Mouse (Mus musculus) thymus, postnatal 4 days (tissue): ENCODE data around the gene Pla2g7.
"Not testable (repeated sequence)": the region's sequence is repeated elsewhere in the genome, so short reads cannot be mapped to it uniquely, and the experiment has no call there.

Experiments
- DNase-seq: peaks from one replicate; pipeline ENCODE4 v3.0.0; 2021

Gene Pla2g7

DNA sequence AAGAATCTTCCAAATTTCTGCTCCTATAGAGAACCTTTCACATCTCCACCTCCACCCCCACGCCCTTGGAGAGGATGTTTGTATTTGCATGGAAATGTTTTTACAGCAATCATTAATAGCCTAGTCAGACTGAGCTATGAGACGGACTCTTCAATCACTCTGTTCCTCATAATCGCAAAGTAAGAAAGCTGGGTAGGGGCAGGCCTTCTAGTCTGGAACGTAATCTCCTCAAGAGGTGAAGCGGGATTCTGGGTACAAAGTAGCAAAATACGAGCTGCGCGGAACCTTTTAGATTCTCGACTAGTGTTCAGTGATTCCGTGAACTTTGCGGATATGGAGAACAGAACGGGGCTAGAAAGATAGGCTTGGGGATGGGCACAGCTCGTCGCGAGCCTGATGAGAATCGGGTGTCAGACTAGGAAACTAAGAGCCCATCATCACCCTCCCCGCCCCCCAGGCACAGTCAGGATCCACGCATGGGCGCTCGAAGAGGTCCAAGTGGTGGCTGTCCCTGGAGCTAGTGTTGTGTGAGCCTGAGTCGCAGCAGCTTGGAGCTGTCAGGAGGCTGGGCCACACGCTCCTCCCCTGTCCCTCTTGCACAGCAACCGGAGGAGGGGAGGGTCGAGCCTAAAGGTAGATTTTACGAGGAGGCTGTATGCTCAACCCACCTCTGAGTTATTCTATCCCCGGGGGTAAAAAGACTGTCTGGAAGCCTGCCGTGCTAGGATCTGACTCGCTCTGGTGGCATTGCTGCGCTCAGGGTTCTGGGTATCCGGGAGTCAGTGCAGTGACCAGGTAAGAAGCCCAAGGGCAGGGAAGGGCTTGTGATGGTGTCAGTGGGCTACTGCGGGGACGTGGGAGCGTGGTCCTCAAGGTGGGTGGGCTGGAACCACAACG is at the start of gene Pla2g7:
Gene Pla2g7, plus strand, starts transcription at position 107 of the 897 bp plus-strand sequence.
- DNase-seq: peak; percentile 9

DNA sequence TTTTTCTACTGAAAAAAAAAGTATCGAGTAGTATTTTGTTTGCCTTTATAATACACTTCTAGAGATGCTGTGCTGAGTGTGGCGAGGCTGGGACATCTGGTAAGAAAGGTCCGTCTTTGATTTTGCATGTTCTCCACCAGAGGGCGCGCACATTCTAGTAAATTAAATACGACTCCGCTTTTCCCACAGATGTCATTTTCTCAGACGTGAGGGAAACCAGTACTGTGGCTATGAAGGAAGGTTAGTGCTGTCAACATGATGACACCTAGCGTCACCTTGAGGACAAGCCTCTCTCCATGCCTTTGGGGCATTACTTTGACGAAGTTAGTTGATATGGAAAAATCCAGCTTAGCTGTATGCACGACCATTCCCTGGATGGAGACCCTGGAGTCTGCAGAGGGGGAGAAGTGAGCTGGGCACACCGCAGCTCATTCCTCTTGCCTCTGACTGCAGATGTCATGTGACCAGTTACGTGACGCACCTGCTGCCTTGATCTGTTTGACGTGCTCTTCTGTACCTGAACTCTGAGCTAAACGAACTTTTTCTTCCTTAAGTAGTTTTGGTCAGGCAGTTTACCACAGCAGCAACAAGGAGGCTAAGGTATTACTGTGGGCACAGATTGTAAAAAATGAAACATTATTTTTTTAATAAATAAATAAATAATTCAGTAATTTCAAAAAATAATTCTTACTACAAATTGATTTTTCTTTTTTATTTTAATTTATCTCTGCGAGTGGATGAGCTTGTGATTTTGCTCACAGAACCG is 49.1 kb upstream of the Pla2g7 start:
- peak; percentile 73 for DNase-seq

DNA sequence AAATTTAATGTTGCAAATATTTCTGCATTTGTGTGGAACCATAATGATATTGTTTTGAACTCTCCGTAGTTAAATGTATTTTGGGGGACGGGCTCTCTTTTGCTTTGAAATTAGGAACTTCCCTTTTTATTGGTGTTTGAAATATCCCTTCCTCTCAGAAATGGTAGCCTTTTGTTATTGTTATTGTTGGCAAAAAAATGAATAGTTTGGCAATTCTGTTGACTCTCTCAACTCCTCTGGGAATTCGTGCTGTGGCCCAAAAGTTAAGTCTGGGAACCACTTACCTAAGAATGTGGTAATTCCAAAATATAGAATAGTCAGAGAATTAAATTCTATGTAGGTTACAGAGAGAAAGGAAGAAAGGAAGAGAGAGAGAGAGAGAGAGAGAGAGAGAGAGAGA is 47.7 kb upstream of the Pla2g7 start:
- no peak for DNase-seq

DNA sequence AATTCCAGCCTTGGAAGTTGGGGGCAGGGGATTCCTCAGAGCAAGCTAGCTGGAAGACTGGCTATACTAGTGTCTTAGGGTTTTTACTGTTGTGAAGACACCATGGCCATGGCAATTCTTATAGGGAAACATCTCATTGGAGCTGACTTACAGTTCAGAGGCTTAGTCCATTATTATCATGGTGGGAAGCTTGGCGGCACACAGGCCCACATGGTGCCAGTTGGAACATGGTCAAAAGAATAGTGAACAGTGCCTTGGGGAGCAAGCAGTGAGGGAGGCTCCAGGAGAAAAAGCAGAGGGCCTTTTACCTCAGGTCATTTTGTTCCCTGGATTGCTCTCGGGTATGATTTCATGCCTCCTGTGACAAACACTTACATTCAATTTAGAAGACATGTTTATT is 37.4 kb upstream of the Pla2g7 start:
- DNase-seq: no peak

DNA sequence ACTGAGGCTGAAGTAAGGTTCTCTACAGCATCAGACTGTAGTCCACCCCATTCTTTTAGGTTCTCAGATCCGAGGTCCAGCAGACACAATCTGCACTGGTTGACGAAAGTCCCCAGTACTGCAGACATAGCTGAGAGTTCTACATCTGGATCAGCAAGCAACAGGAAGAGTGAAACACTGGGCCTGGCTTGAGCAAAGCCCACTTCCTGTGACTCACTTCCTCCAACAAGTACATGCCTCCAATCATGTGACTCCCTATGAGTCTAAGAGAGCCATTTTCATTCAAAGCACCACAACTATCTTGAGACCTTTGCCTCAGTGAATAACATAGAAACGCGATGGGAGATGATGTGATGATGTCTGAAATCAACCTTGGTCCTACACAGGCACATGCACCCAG is 36.7 kb upstream of the Pla2g7 start:
- no peak for DNase-seq

DNA sequence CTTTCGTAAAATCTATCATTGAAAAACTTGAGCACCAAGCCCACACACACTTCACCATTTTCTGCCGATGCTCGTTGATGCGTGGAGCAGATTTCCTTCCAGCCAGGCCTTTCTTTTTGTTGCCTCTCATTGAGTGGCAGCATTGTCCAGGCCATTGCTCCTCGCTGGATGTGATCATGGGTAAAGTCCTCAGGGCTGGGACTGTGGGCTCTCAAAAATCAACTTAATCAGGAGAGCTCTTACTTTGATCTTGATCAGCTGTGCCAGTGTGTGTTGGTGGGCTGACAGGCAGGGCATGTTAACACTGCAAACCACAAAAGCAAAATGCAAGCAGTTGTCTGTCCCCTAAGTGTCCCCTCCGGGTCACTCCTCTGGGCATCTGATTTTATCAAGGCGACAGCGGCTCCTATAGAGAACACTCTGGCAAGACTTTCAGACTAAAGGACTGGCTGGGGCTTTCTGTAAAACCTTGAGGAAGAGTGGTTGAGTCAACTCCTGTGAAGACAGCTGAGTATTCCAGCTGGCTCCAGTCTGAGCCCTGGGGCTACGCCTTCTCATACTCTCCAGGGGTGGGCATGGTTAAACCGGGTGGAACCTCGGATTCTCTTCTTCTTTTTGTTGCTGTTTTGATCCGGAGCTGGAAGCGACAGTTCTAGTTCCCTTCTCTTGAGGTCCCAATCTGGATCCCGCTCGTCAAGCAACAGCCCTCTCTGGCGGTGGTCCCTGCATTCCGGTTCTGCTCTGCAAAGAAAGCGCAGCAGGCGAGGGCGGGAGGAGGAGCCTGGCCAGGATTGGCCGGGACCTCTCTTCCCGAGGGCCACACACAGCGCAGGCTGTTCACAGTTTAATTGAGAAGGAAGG is 33.3 kb upstream of the Pla2g7 start:
- peak; percentile 9 for DNase-seq

DNA sequence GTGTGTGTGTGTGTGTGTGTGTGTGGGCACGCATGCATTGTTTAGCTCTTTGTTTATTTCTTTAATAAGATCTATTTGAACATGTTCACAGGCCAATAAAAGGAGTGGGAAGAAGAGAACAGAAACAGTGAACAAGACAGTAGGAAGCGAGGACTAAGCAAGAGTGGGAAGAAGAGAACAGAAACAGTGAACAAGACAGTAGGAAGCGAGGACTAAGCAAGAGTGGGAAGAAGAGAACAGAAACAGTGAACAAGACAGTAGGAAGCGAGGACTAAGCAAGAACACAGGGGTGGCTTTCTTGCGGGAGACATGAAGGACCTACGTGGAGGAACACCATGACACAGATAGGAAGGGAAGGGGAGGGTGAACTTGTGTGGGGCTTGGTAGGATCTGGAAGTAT is 31.1 kb upstream of the Pla2g7 start:
- not testable (repeated sequence) for DNase-seq

DNA sequence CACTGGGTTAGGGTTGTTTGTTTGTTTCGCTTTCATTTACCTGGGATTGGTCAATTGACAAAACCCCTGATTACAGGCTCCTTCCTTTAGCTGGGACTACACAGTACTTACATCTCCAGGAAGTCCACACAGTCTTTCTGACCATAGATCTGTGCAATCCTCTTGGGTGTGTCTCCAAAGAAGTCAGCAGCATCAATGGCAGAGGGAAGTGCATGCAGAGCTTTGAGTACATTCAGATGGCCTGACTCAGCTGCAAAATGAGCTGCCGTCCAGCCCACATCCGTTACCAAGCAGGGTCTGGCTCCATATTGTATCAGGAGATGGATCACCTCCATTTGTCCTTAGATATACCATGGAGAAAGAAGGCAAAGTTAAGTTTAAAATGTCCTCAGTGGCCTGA is 29.1 kb upstream of the Pla2g7 start:
- no peak for DNase-seq

DNA sequence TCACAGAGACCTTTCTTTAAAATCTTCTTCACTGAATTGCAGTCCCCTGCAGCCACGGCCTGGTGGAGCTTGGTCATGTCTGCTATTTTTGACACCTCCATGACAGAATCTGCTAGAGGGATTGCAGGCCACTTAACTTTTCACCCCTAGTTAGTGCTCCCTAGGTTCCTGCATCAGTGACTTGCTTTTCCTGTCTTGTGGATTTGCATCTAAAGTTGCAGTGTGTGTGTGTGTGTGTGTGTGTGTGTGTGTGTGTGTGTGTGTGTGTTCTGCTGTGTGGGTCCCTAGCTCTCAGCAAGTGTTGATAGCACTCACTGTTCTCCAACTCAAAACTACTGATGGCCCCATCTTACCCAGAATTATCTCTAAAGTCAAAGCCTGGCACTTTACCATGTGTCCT is 24.4 kb upstream of the Pla2g7 start, which contains the start of gene Ankrd66:
Gene Ankrd66, minus strand, starts transcription at position 101 of the 400 bp plus-strand sequence.
- no peak for DNase-seq

DNA sequence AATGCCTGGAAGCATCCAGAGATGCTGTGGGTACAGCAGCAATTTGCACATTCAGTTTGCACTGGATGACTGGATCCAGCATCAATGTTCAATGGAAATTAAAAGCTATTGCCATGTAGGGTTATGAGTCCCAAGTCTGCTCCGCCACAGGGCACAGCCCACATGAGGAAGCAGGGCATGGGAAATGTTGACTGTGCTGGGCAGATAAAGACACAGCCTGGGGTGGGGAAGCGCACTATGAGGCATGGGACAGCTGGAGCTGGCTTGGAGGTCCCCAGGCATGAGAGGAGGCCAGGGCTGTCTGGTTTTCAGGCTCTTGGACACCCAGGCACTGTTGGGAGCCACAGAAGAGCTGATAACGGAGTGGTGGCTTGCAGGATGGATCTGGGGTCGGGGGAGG is 23.9 kb upstream of the Pla2g7 start:
- no peak for DNase-seq

DNA sequence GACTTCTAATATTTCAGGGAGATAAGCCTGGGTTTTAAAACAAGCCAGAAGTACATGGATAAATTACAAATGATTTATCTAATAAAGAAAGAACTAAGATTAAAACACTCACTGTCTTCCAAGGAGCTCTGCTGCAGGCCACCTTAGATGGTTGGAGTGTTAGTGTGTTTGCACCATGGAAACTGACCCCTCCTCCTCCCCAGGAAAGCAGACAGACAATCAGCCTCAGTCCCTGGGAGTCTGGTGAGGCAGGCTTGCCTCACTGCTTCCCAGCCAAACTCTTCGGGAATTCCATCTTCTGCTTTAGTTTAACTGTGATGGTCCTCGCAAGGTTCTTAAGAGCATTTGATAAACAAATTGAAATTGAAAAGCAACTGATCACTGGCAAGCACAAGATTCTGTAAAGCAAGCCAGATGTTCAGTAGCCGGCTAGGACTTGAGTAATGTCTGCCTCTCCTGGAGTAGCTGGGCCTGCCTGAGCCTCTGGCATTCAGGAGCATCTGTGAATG is 16.7 kb upstream of the Pla2g7 start:
- DNase-seq: no peak

DNA sequence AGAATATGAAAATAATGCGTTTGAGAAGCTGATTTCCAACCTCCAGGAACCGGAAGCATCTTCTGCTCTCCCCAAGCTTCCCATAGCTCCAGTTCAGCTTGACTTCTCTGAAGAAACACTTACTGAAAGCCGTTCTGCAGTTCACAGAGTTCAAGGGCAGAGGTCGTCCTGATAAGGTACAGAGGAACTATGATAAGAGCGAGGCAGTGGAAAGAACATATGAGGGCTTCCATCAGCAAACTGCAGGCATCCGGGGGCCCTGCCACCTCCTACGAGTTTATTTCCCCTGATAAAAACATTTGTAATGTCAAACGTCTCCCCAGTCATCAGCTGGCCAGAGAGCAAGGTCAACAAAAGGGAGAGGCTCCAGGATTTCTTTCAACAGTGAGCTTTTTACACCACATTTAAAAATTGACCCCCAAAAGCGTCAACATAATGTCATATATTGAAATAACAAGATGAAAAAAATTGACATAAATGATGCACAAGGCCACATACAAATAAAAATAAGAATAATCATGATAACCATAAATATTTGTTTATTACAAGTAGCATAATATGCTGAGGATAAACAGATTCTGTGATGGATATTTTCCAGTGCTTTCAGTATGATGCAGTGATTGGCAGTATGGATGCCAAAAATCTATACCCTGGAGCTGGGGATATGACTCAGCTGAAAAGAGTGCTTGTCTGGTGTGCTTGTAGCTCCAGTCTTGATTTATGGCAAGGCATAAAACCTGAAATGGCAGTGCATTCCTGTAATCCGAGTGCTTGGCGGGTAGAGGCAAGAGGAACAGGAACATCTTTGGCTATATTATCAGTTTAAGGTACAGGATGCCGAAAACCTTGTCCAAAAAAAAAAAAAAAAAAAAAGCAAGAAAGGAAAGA is 13.1 kb upstream of the Pla2g7 start:
- no peak for DNase-seq

DNA sequence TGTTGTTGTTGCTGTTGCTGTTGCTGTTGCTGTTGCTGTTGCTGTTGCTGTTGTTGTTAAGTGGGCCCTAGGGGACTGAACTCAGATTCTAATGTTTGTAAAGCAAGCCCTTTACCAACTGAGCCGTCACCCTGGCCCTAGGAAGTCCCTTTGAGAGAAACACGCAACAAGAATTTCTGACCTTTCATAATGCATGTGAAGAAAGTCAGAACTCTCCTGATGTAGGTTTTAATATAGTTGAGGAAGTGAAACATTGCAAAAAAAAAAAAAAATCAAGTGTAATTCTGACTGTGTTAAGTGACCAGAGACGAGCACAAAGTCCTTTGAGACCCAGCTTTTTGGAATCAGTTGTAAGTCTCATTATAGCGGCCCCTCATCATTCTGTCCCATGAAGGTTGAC is 10.8 kb upstream of the Pla2g7 start:
- DNase-seq: no peak

DNA sequence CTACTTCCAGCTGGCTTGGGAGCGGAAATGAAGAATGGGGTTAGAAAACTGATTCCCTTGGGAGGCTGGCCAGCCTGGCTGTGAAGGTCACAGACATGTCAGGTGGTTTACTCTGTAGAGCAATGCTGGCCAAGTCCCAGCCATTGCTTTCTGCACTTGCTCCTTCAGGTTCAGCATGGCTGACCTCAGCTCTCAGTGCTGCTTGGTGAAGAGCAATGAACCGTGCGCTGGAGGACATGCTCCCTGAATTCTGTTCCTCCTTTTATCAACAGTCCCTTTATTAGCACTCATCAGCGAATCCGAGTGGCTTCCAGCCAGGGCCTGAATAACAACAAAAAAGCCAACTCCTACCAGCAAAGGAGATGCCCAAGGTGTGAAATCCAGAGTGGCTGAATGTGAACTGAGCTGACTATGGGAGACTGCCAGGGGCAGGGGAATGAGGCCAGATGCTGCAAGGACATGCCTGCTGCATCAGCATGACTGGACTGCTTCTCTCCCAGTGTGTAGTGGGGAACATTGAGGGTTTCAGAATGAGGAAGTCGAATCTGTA is 10.3 kb upstream of the Pla2g7 start:
- DNase-seq: no peak

DNA sequence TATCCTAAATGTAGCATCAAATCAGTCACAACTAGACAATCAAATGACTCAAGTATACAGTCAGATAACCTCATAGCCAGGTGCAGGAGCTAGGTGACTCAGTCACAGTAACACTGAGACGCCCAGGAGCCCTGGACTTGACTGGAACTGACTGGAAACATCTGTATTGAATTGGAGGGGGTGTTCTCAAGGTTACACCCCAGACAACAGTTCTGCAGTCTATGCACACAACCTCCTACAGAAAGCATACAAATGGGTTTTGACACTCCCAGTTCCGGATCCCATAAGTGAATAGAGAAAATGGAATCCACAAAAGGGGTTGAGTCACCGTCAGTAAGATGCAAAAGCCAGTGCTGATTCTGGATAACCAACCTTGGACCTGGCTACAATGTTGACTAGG is 9.2 kb upstream of the Pla2g7 start:
- no peak for DNase-seq

DNA sequence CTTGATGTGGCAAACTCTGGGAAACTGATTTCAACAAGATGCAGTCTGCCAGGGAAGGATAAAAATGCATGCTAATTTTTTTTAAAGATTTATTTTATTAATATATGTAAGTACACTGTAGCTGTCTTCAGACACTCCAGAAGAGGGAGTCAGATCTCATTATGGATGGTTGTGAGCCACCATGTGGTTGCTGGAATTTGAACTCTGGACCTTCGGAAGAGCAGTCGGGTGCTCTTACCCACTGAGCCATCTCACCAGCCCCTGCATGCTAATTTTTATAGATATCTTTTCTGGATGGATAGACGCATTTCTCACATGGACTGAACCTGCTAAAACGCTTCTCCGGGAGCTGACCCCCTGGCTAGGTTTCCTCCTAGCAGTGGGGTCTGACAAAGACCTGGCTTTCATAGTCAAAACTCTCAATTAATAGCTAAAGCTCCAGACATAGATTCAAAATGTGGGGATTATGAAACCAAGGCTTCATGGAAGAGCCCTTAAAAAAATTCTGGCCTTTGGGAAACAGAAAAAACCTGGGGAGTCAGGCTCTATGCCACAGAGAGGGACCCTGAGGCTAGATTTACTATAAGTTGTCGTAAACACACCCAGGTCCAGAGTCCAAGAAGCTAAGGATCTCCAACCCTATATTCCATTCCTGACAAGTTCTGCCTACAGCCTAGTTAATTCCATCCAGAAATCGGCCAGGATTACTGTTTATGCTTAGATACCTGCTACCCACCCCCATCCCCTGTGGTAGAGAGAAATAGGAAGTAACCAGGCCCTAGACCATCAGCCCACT is 4.5 kb upstream of the Pla2g7 start:
- DNase-seq: no peak

DNA sequence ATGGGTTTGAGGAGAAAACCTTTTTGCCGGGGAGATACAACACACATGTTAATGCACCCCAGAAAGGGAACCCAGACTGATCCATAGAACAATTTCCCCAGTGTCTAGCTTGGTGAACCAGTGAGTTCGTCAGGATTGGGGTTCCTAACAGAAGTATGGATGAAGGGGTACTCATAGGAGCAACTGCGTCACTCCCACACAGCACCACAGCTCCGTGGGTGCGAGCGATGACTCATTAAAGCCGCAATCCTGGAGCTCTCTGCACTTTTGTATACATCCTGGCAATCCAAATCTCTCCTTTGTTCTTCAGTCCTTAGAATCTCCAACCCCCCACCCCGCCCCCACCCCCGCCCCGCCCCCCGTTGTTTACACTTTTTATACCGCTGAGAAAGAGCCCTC is 306 bp upstream of the Pla2g7 start:
- DNase-seq: no peak

DNA sequence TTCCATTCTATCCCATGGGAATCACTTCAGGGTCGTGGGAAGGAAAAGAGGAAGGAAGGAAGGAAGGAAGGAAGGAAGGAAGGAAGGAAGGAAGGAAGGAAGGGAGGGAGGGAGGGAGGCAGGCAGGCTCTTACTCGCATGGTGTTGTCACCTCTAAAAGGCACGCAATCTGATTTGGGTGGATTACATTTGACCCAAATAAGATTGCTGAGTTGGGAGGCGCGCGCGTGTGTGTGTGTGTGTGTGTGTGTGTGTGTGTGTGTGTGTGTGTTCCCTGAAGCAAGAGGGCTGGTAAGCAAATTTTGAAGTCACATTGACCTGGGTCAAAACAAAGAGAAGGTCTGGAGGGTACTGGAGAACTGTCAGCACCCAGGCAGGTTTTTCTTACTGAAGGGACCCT is 1.4 kb downstream of the Pla2g7 start:
- no peak for DNase-seq

DNA sequence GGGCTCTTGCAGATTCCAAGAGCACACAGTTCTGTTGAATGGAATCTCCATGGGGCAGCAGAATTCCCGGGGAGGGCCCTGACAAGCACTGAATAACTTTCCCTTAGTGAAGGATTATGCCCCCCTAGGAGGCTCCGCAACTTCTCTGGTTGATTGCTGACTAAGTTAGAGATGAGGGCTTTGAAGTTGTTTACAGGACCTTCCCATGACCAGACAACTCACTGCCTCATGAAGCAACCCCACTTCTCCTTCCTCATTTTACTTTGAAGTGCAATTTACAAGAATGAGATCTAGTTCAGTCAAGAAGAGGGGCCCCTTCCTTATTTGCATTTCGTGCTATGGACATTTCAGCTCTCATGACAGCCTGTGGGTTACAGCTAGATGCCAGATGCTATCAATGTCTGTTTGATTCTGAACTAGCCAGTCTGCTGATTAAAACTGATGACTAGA is 5.8 kb downstream of the Pla2g7 start:
- DNase-seq: no peak

DNA sequence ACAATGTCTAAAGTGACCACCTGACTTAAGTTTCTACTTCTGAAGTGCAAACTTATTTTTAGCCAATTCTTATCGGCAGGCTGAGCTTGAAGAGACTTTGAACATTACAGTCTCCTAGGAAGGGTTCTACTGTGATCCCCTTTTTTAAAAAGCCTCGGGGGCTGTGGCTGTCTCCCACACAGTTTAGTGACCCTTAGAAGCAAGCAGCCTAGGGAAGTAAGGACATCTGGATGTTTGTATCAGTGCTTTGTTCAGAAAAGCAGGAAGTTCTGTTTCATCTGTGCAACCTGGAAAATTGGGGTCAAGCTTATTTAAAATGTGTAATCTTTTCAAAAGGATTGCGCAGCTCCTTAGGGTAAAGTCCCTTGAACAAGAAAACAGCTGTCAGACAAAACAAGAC is 12.6 kb downstream of the Pla2g7 start:
- DNase-seq: no peak
